Mouse (Mus musculus) urinary bladder, postnatal 10 days (tissue): ENCODE data around the gene Arhgef38.

Experiments used
- DNase-seq: peaks from one replicate; pipeline ENCODE4 v3.0.0; 2022; ENCODE audit warnings: low spot score

The Arhgef38 gene

DNA sequence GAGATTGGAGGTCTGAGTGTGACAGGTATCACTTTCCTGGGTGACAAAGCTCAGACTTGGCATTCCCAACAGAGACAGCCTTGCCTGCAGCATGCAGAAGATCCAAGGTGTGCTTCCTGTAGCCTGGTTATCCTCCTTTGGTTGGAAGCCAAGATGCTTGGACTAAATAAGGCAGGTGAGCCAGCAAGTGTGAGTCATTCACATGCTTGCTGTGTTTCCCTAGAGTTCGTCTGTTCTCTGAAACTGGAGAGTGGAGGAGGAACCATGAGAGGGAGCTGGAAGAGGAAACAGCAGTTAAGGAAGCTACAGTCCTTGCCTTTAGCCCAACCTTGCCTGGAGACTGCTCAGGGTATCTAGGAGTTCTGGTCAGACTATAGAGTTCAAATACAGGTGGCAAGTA is 69.6 kb downstream of the Arhgef38 start:
- no peak for DNase-seq

DNA sequence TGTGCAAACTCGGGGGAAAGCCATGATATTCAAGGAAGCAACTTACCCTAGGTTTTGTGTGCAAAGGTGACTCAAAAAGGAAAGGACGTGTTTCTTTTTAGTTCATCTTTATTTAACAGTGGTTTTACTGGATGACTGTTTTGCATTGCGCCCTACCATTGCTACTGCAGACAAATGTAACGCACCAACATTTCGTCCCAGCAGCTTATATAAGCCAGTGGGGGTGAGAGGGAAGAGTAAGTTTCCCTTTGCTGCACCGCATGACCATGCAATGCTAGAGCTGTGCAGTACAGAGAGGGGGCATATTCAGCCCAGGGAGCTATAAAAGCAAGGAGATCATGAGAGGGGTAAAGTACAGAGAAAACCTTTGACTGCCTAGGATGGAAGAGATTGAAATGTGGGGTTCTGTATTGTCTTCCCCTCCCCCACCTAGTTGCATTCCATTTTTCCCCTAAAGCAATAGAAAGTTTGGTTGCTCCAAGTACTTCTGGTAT is 70.8 kb downstream of the Arhgef38 start:
- no peak for DNase-seq

DNA sequence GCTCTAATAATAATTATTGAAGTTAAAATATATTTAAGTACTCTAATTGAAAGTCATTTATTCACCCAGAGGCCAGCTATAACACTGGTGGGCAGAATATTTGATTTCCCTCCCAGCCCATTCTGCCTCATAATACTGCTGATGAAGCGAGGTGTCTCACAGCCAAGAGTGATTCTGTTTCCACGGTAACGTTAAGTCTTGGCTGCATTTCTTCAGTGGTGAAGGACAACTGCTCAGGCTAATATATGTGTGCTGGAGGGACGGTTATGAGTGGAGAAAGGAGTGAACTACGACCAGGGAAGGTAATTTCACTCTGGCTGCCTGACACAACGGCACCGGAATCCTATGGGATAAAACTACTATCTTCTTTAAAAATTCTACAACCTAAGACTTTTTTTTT is 71.6 kb downstream of the Arhgef38 start:
- no peak for DNase-seq

DNA sequence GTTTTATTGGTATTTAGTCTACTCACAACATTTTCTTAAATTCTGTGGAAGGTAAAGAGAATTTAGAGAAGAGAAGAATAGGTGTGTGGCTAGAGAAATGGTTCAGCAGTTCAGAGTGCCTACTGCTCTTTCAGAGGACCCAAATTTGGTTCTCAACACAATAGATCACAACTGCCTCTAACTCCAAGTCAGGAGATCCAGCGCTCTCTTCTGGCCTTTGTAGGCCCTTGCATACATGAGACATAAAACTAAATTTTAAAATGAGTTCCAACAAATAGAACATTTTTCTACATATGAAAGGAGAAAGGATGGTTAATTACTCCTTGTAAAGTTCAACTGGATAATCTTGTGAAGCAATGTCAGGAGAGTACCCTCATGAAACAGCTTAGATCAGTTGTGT is 73.3 kb downstream of the Arhgef38 start:
- no peak for DNase-seq

- DNase-seq, result no peak
Measured at GRCm38 (mm10) chr3:133158260-133158659, 76.5 kb downstream of the Arhgef38 start.

- no peak for DNase-seq
Measured at GRCm38 (mm10) chr3:133154683-133155082, 80.1 kb downstream of the Arhgef38 start.

GRCm38 (mm10) chr3:133153629-133154028 is 81.1 kb downstream of the Arhgef38 start:
- DNase-seq, result no peak

DNA sequence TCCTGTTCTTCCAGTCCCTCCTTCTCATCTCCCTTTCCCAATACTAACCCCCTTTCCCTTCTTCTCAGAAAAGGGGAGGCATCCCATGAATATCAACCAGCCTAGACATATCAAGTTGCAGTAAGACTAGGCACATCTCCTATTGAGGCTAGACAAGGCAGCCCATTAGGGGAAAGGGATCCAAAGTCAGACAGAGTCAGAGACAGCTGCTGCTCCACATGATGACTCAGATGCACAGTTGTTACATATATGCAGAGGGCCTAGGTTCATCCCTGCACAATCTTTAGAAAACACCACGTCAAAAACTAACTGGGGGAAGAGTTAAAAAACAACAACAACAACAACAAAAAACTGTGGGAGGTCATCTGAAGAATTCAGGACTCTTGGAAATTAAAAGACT is 81.9 kb downstream of the Arhgef38 start:
- no peak for DNase-seq

DNA sequence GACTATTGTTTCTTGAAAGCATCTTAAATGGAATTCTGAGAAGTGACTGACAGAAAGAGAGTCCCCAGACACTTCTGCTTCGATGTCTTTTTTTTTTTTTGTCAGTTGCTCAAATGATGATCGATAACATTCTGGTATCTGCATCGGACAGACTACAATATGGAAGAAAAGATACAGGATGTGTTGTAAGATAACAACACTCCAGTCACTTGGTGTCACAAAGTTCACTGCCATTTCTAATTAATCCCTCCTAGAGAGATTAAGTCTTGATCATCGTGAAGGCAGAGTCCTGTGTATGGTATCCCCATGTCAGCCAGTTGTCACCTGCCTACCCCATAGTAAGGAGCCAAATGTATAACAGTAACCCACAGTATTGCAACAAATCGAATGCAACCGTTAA is 83.1 kb downstream of the Arhgef38 start:
- no peak for DNase-seq

- no peak for DNase-seq
Measured at GRCm38 (mm10) chr3:133144511-133145147, 90.1 kb downstream of the Arhgef38 start.

- DNase-seq, result no peak
Measured at GRCm38 (mm10) chr3:133141877-133142276, 92.9 kb downstream of the Arhgef38 start.

DNA sequence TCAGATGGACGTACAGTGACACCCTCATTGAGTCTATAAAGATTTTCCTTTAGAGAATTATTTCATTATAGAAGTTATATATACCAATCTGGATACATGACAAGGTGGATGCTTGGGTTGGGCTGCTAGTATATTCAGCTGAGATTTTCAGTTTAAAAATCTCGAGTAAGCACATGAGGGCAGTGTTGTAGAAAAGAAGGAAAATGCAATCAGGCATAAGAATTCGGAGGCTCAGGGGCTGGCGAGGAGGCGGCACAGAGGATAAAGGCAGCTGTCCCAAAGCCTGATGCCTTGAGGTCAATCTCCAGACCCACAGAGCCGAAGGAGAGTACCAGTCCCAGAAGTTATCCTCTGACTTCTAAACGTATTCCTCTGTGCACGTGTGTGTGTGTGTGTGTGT is 102.1 kb downstream of the Arhgef38 start:
- DNase-seq, result no peak

DNA sequence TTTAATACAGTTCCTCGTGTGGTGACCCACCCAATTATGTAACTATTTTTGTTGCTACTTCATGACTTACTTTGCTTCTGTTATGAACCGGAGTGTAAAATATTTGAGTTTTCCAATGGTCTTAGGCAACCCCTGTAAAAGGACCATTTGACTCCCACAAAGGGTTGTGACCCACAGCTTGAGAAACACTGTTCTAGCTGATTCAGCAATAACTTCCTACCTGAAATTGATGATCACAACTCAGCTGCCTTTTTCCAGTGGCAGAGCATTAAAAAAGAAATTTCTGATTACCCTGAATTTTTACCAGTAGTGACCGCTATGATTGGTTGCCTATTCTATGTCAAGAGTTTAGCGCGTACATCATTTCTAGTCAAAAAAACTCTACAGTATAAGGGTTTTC is 103.4 kb downstream of the Arhgef38 start:
- no peak for DNase-seq

GRCm38 (mm10) chr3:133113281-133113680 is 121.5 kb downstream of the Arhgef38 start:
- DNase-seq, result no peak

DNA sequence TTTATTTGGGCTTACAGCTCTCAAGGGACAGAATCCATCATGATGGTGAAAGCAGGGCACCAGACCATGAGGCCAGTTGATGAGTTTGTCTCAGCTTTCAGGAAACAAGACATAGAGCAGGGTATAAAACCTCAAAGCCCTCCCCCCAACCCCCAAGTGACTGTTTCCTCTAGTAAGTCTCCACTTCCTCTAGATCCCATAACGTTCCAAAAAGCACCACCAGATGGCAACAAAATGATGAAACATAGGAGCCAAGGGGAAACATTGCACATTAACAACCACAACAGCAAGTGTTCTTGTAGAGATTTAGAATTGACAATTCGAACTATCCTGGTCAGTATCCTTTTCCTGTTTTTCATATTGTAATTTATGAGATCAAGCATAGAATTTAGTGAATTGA is 123.0 kb downstream of the Arhgef38 start:
- no peak for DNase-seq

DNA sequence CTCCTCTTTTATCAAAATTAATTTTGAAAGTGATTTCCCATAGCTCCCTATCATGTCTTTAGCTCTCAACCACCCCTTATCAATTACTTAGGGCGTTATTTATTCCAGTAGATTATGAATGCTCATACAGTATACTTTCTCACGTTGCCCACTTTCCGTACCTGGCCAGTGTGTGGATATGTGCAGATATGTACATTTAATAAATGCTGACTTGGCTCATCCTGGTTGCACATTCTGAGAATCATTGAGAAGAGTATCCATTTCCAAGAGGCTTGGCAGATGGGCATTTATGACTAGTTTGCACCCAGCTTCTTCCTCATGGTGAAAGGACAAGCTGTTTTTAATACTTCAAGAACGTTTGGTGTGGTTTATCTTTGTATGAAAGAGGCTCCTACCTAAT is 124.9 kb downstream of the Arhgef38 start:
- DNase-seq, result no peak

GRCm38 (mm10) chr3:133108731-133109130 is 126.0 kb downstream of the Arhgef38 start:
- no peak for DNase-seq

DNA sequence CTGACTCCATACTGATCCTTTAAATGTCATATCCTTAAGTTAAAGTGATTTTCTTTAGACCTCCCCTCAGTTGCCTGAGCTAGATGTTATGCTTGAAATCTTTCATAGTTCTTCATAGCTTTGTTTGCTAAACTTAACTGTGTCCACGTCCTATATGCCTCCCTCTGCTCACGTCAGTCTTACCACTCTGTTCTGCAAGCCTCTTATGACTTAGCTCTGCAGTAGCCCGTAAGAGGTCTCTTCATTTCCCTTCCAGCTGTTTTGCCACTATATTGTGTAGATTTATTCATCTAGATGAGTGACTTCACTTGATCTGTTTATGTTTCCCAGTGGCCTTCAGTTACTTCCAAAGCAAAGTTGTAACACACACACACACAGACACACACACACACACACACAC is 130.3 kb downstream of the Arhgef38 start:
- no peak for DNase-seq

DNA sequence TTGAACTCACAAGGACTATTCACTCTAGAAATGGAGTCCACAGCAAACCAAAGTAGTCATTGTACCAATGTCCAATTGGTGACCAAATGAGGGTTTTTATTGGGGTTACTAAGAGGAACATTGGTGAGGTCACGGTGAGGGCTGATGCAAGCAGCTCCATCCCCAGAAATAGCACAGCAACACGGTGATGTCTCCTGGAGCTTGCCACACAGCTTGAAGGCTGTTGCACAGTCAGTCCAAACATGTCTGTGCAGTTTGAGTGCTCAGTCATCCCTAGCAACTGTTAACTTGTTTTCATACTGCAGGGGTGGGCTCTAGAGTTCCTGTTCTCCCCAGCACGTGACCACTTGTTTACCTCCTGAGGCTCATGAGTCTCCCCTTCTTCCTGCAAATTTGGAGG is 131.0 kb downstream of the Arhgef38 start:
- no peak for DNase-seq

DNA sequence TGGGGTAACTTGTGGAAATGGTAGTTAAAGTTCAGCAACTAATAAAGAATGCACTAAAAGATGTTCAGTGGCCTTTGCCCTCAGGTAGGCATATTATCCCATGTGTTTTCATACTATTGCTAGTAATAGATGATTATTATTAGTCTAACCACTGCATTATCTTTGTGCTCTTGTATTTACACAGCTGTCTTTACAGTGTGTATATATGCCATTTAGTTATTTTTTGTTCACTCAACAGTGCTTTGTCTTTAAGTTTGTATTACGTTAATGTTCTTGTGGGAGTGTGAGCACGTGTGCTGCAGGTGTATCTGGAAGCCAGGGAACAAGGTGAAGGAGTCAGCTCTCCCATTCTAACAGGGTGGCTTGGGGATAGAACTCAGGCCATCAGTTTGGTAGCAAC is 135.8 kb downstream of the Arhgef38 start:
- no peak for DNase-seq

DNA sequence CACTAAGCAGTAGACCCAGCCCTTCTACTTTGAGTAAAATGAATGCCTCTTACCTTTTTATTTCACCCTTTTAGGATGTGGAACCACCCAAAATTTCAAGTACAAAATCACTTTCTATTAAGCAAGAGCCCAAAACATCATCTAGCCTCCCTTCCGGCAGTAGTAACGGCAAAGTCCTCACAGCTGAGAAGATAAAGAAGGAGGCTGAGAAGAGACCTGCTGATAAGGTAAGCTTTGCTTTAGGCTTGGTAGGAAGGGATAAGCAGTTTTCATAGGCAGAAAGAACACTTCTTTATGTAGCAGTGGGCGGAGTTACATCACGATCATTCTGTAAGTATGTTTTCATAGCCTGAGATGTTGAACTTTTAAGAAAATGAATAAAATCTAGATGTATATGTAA is 136.4 kb downstream of the Arhgef38 start:
- DNase-seq, result no peak

DNA sequence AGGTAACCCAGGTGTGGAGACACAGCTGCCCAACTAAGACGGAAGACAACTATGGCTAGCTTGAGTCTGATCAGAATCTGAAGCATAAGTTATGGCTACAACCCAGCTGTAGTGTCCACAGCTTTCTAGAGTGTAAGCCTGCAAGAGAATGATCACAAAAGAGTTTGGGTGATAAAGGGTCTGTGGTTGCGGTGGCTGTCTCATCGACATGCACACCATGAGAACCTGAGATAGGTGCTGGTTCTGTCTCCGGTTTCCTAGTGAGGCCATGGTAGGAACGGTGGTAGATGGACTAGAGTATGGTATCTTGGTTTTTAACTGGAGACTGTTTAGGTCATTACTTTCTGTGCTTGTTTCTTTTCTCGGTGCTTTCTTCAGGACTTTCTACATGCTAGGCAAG is 136.8 kb downstream of the Arhgef38 start:
- DNase-seq, result no peak

DNA sequence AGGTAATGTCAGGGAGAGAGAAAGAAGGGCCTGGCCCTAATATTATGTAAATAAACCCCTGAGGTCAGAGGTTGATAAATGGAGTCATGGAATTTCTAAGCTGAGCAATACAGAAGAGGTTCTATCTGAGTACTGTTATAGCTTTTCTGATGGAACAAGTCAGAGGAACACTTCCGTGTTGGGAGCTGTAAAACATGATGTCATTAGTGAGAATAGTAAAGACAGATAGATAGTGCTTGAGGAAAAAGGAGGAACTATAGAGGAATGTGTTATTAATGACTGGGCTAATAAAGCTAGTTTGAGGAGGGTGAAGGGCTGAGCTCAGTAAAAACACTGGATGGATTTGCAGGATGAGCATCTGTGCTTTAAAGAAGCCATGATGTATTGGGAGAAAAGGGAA is 140.4 kb downstream of the Arhgef38 start:
- DNase-seq, result no peak

- DNase-seq, result no peak
Measured at GRCm38 (mm10) chr3:133092936-133093335, 141.8 kb downstream of the Arhgef38 start.
